Mouse (Mus musculus): Measurements from ENCODE around the gene Ccdc194.
"Not testable (repeated sequence)": the region's sequence is repeated elsewhere in the genome, so short reads cannot be mapped to it uniquely, and the experiment has no call there.

The Ccdc194 gene

GRCm38 (mm10) chr8:71554644-71555043, 29.1 kb upstream of the Ccdc194 start:
- in situ Hi-C loops (cut with MboI, MseI): no loop called here

- in situ Hi-C loops (cut with MboI, MseI): no loop called here
Observed at GRCm38 (mm10) chr8:71554001-71554400, 28.5 kb upstream of the Ccdc194 start.

GRCm38 (mm10) chr8:71552770-71553169, 27.3 kb upstream of the Ccdc194 start:
- in situ Hi-C loops (cut with MboI, MseI): no loop called here

- in situ Hi-C loops (cut with MboI, MseI): no loop called here
Observed at GRCm38 (mm10) chr8:71550754-71551153, 25.2 kb upstream of the Ccdc194 start.

- in situ Hi-C loops (cut with MboI, MseI): no loop called here
Observed at GRCm38 (mm10) chr8:71547590-71547989, 22.1 kb upstream of the Ccdc194 start.

- in situ Hi-C loops (cut with MboI, MseI): no loop called here
Observed at GRCm38 (mm10) chr8:71545053-71545452, 19.5 kb upstream of the Ccdc194 start.

- in situ Hi-C loops (cut with MboI, MseI): no loop called here
Observed at GRCm38 (mm10) chr8:71543755-71544154, 18.2 kb upstream of the Ccdc194 start.

- in situ Hi-C loops (cut with MboI, MseI): no loop called here
Observed at GRCm38 (mm10) chr8:71542632-71543343, 17.3 kb upstream of the Ccdc194 start, which contains the start of gene Mvb12a. Mvb12a (plus strand) TSS chr8:71542922.

- in situ Hi-C loops (cut with MboI, MseI): no loop called here
Observed at GRCm38 (mm10) chr8:71537028-71537867, 11.7 kb upstream of the Ccdc194 start, which contains the start of gene Bst2. Bst2 (minus strand) TSS chr8:71537456.

GRCm38 (mm10) chr8:71535663-71536062, 10.2 kb upstream of the Ccdc194 start:
- in situ Hi-C loops (cut with MboI, MseI): no loop called here

GRCm38 (mm10) chr8:71534263-71534810, 8.8 kb upstream of the Ccdc194 start:
- in situ Hi-C loops (cut with MboI, MseI): no loop called here

GRCm38 (mm10) chr8:71530735-71531467, 5.4 kb upstream of the Ccdc194 start:
- in situ Hi-C loops (cut with MboI, MseI): not testable (repeated sequence)

- in situ Hi-C loops (cut with MboI, MseI): no loop called here
Observed at GRCm38 (mm10) chr8:71528362-71529073, 3.0 kb upstream of the Ccdc194 start.

- in situ Hi-C loops (cut with MboI, MseI): no loop called here
Observed at GRCm38 (mm10) chr8:71527162-71527870, 1.8 kb upstream of the Ccdc194 start.

GRCm38 (mm10) chr8:71526272-71526671, 761 bp upstream of the Ccdc194 start:
- in situ Hi-C loops (cut with MboI, MseI): no loop called here

- in situ Hi-C loops (cut with MboI, MseI): loop anchor here (5.0 kb wide), 2 partner anchors 34 to 79 kb away; partner anchors contain the start of genes Ano8 and Gtpbp3
Observed at GRCm38 (mm10) chr8:71521634-71522033, 3.9 kb downstream of the Ccdc194 start.

GRCm38 (mm10) chr8:71519037-71519825, 6.3 kb downstream of the Ccdc194 start:
- in situ Hi-C loops (cut with MboI, MseI): not testable (repeated sequence)

- in situ Hi-C loops (cut with MboI, MseI): no loop called here
Observed at GRCm38 (mm10) chr8:71516786-71517185, 8.7 kb downstream of the Ccdc194 start.

- in situ Hi-C loops (cut with MboI, MseI): no loop called here
Observed at GRCm38 (mm10) chr8:71515043-71515442, 10.5 kb downstream of the Ccdc194 start.

Measured in T-helper 1 cell (primary cell).